15 mouse cellular contexts compared by ENCODE assay signal in the genomic region with DNA sequence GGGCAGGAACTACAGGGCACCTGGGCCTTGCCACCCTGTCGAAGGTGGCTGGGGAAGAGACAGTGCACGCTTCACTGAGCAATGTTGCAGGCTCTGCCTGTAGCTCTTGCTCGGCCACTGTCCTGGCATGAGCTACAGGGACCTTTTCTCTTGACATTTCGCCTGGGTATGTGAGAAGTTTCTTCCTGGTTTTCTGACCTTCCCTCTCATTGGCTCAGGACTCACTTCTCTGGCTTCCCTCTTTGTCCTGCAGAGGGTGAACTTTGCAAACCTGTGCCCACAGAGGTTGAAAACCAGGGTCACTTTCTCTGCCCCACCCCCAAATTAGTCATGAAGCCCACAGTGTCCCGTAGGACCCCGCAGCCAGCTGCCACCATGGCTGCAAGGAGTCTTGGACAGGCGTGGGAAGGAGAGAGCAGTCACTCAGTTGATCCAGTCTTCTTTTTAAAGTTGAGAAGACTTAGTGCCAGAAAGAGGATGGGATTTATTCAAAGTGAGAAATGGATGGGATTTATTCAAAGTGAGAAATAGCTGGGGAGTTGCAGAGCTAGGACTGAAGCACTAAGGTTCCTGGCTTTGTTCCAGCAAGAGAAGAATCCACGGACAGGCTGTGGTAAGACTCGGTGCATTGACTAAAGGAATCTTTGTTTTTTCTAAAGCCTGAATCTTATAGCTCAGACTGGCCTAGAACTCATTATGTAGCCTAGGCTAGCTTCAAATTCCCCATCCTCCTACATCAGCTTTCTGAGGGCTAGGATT.
DNase-seq lines count a peak whose midpoint lies in the region; ATAC-seq lines count a peak whose summit lies in the region.
"Had no signal": no experiment of that assay in that cellular context is flagged by ENCODE, and none has a peak within 500 bp of the region (broad histone marks: within the 10 kb centered on the region; RNA-seq: fewer than 3 reads in every experiment).

No protein-coding gene starts in this region.

- H3K9ac ChIP-seq in forebrain, embryonic 11.5 days (ENCODE audit: low read length), result no peak overlapping the region
- no peak overlapping the region for H3K9ac ChIP-seq in liver, embryonic 11.5 days (ENCODE audit: low read depth, low read length)
- H3K9ac ChIP-seq: lung, embryonic 14.5 days had no signal

- WGBS in forebrain, embryonic 11.5 days, result 77% methylated on average over 9 of the region's 9 CpGs
- WGBS in forebrain, embryonic 10.5 days, result 79% methylated on average over 9 of the region's 9 CpGs
- 78% methylated on average over 9 of the region's 9 CpGs for WGBS in liver, embryonic 11.5 days

- H3K36me3 ChIP-seq in forebrain, embryonic 11.5 days (ENCODE audit: control insufficient read depth, insufficient read depth, low read length), result no peaks in the 10 kb centered on the region
- H3K36me3 ChIP-seq in forebrain, embryonic 10.5 days (replicated peaks), result peaks cover 20% of the 10 kb centered on the region
- H3K36me3 ChIP-seq in liver, embryonic 11.5 days (ENCODE audit: control insufficient read depth, insufficient read depth, low read length), result peaks cover 4% of the 10 kb centered on the region; the same call in 1 of the 2 replicates

- no peak overlapping the region for H3K27ac ChIP-seq in forebrain, embryonic 11.5 days (ENCODE audit: low read depth, low read length)
- no peak overlapping the region for H3K27ac ChIP-seq in forebrain, embryonic 10.5 days
- peak overlapping the region; percentile 36; the same call in 1 of the 2 replicates for H3K27ac ChIP-seq in liver, embryonic 11.5 days (ENCODE audit: low read depth, low read length)
- H3K27ac ChIP-seq: midbrain, embryonic 10.5 days had no signal

- no peaks in the 10 kb centered on the region for H3K4me1 ChIP-seq in forebrain, embryonic 11.5 days (replicated peaks; ENCODE audit: control insufficient read depth, insufficient read depth, low read length)
- H3K4me1 ChIP-seq in forebrain, embryonic 10.5 days, result peaks cover 10% of the 10 kb centered on the region
- peaks cover 40% of the 10 kb centered on the region for H3K4me1 ChIP-seq in liver, embryonic 11.5 days (replicated peaks; ENCODE audit: control insufficient read depth, insufficient read depth, low read length)
- H3K4me1 ChIP-seq: midbrain, embryonic 10.5 days had no signal

- no peak for ATAC-seq in forebrain, embryonic 11.5 days (replicated peaks; ENCODE audit: low FRiP score)
- ATAC-seq in liver, embryonic 11.5 days (replicated peaks; ENCODE audit: low FRiP score), result no peak
- peak; percentile 18; the same call in 1 of the 2 replicates for ATAC-seq in megakaryocyte progenitor cell, adult 5-6 weeks (replicated peaks; ENCODE audit: poor library complexity)
- ATAC-seq: inflammation-experienced regulatory T-cells, adult 6 months had no signal

- H3K9me3 ChIP-seq in forebrain, embryonic 11.5 days (ENCODE audit: control insufficient read depth, low read length), result no peaks in the 10 kb centered on the region
- H3K9me3 ChIP-seq in forebrain, embryonic 10.5 days, result no peaks in the 10 kb centered on the region
- no peaks in the 10 kb centered on the region for H3K9me3 ChIP-seq in liver, embryonic 11.5 days (ENCODE audit: control insufficient read depth, low read length)
- H3K9me3 ChIP-seq: G1E; midbrain, embryonic 10.5 days had no signal

- H3K4me3 ChIP-seq in forebrain, embryonic 11.5 days (ENCODE audit: low read depth, low read length), result no peak overlapping the region
- H3K4me3 ChIP-seq in forebrain, embryonic 10.5 days, result no peak overlapping the region
- H3K4me3 ChIP-seq in liver, embryonic 11.5 days (ENCODE audit: low read depth, low read length), result no peak overlapping the region
- H3K4me3 ChIP-seq: midbrain, embryonic 10.5 days had no signal

- H3K4me2 ChIP-seq in forebrain, embryonic 11.5 days (ENCODE audit: low read depth, low read length, severe bottlenecking), result no peak overlapping the region
- no peak overlapping the region for H3K4me2 ChIP-seq in liver, embryonic 11.5 days
- H3K4me2 ChIP-seq: lung, embryonic 14.5 days had no signal

- DNase-seq in forebrain, embryonic 11.5 days (ENCODE audit: low spot score), result peak; percentile 46
- no peak for DNase-seq in forebrain, embryonic 10.5 days (ENCODE audit: extremely low spot score, low spot score)
- DNase-seq in liver, embryonic 11.5 days (ENCODE audit: low spot score), result no peak
- no peak for DNase-seq in liver
- peak; percentile 37 to 38 for DNase-seq in adrenal gland, postnatal 36 days
- no peak for DNase-seq in cerebellum, postnatal 36 days
- DNase-seq in cerebellum, adult 8-10 months, result no peak
- DNase-seq: cerebellum, postnatal 14 days; kidney, postnatal 4 days; lung, embryonic 14.5 days; spleen, adult 18-20 months had no signal

- no peaks in the 10 kb centered on the region for H3K27me3 ChIP-seq in forebrain, embryonic 11.5 days (ENCODE audit: control insufficient read depth, insufficient read depth, low read length)
- H3K27me3 ChIP-seq in forebrain, embryonic 10.5 days (ENCODE audit: poor library complexity, severe bottlenecking), result no peaks in the 10 kb centered on the region
- no peaks in the 10 kb centered on the region for H3K27me3 ChIP-seq in liver, embryonic 11.5 days (replicated peaks; ENCODE audit: control insufficient read depth, insufficient read depth, low read length)

Comparison
In these comparisons a context has a peak if more than half of its experiments do, and no peak if none do; other contexts are left out.
1. DNase-seq: peak in forebrain, embryonic 11.5 days (single experiment) and adrenal gland, postnatal 36 days (2 of 2); none in forebrain, embryonic 10.5 days (single experiment), liver, embryonic 11.5 days (single experiment), liver (single experiment), cerebellum, postnatal 36 days (0 of 2) and cerebellum, adult 8-10 months (single experiment).